Mouse (Mus musculus): ENCODE data around the gene Stk10. TPM values are rescaled to one million over a fixed set of nuclear protein-coding genes. Genes with fewer than 3 reads are reported as not detected.
"Not testable (repeated sequence)": the region's sequence is repeated elsewhere in the genome, so short reads cannot be mapped to it uniquely, and the experiment has no call there.

The Stk10 gene
- polyA plus RNA-seq, 1 experiment from 2014 or later: 2.0 TPM

DNA sequence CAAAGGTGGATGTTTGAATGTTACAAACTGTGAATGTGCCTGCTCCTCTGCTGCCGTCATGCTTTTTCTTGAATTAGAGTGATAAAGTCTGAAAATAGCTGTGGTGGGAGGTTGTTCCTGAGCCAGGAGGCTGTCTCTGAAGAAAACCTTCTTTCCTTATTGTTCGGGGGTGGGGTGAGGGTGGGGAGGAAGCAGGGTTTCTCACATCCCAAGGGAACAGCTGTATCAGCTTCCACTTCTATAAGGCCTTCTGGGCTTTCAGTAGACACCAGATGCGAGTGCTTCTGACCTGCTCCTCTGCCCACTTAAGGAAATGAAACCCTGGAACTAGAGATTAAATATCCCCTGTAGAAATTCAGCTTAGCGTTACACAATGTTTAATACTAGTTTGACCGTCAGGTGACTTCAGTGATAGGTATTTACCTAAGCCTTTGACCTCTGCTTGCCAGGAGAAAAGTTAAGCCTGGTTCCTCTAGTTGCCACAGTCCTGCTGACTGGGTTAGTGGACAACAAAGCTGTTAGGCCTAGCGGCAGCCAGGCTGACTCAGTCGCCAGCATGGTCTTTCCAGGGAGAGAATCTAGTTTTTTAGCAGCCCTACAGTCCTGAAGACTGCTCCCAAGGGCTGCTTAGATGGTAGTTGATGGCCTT is 27.9 kb upstream of the Stk10 start:
- 87% methylated on average over 7 of the region's 7 CpGs for WGBS
- Histone ChIP-seq H3K9me3 (no peaks in the 10 kb centered on the region), H3K27me3 (ENCODE audit: poor library complexity, severe bottlenecking) (no peaks in the 10 kb centered on the region), H3K27ac (no peak overlapping the region), H3K36me3 (replicated peaks) (peaks cover 35% of the 10 kb centered on the region), H3K4me3 (no peak overlapping the region), H3K4me1 (no peaks in the 10 kb centered on the region)
- DNase-seq (ENCODE audit: extremely low spot score, low spot score): no peak

DNA sequence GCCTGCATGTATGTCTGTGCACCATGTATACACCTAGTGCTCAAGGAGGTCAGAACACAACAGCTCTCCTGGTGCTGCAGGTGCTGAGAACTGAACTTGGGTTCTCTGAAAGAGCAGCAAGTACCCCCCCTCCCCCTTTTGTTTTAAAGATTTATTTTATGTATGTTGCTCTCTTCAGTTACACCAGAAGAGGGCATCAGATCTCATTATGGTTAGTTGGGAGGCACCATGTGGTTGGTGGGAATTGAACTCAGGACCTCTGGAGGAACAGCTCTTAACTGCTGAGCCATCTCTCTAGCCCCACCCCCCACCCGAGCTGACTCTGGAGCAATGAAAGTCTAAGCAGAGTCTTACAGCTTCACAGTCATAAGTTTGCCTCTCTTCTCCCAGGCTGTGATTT is 22.2 kb upstream of the Stk10 start:
- 77% methylated on average over 1 of the region's 1 CpGs for WGBS
- no peak for DNase-seq (ENCODE audit: extremely low spot score, low spot score)
- peaks cover 15% of the 10 kb centered on the region for H3K36me3 ChIP-seq (replicated peaks)

DNA sequence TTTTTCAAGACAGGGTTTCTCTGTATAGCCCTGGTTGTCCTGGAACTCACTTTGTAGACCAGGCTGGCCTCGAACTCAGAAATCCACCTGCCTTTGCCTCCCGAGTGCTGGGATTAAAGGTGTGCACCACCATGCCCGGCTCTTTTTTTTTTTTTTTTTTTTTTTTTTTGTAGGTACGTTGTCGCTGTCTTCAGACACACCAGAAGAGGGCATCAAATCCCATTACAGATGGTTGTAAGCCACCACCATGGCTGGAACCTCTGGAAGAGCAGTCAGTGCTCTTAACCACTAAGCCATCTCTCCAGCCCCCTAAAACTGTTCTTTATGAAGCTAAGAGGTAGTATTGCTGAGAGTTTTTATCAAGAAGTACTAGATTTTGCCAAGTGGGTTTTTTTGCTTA is 18.3 kb upstream of the Stk10 start:
- peaks cover 53% of the 10 kb centered on the region for H3K36me3 ChIP-seq (replicated peaks)
- H3K27me3 ChIP-seq (ENCODE audit: poor library complexity, severe bottlenecking); DNase-seq (ENCODE audit: extremely low spot score, low spot score); H3K4me1 ChIP-seq; H3K4me3 ChIP-seq; H3K9me3 ChIP-seq; H3K27ac ChIP-seq: not testable (repeated sequence)
- WGBS: 90% methylated on average over 4 of the region's 5 CpGs

More for the DNA sequence above, 22.2 kb upstream of the Stk10 start:
- Histone ChIP-seq H3K4me3 (no peak overlapping the region), H3K9me3 (no peaks in the 10 kb centered on the region), H3K4me1 (no peaks in the 10 kb centered on the region), H3K27me3 (ENCODE audit: poor library complexity, severe bottlenecking) (no peaks in the 10 kb centered on the region), H3K27ac (no peak overlapping the region)

DNA sequence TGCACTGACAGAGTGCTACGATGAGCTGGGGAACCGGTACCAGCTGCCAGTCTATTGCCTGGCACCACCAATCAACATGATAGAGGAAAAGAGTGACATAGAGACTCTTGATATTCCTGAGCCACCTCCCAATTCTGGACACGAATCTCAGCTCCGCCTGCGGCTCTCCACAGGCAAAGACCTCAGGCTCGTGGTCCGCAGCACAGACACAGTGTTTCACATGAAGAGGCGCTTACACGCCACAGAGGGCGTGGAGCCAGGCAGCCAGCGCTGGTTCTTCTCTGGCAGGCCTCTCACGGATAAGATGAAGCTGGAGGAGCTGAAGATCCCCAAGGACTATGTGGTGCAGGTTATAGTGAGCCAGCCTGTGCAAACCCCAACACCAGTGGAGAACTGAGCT is 17.0 kb upstream of the Stk10 start:
- Histone ChIP-seq H3K9me3 (no peaks in the 10 kb centered on the region), H3K4me1 (no peaks in the 10 kb centered on the region), H3K36me3 (replicated peaks) (peaks cover 58% of the 10 kb centered on the region), H3K4me3 (no peak overlapping the region), H3K27ac (no peak overlapping the region), H3K27me3 (ENCODE audit: poor library complexity, severe bottlenecking) (no peaks in the 10 kb centered on the region)
- no peak for DNase-seq (ENCODE audit: extremely low spot score, low spot score)
- whole genome bisulfite sequencing: 95% methylated on average over 12 of the region's 12 CpGs

DNA sequence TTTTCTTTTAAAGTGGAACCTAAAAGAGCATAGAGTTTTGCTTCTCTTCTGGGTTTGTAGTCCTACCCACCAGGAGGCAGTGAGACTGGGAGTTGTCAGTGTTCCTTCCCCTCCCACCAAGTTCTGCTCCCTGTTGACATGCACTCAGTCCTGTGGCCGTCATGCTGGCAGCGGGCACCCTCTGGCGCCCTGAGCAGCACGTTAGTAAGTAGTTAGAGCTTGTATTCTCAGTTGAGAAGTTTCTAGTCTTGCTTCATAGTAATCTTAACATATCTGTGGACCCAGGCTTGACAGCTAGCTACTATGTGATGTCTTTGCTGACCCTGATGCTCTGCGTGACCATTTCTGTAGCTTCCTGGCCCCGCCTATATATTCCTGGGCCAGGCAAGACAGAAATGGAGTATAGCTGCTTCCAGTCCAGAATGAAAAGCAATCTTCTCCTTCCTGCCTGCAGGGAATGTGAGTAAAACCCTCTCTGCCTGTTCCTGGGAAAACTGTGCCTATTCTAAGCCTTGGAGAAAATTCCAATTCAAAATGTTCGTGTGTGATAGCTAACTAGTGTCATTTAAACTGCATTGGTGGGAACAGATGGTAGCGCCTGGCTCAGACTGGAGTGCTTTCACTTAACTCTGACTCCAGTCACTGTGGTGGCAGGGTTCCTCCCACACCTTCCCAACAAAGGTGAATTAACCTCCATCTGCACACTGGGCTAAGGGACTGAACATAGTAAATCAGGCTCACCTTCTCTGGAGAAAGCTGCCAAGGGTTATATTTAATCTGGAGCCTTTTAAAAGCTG is 16.0 kb upstream of the Stk10 start:
- no peaks in the 10 kb centered on the region for H3K4me1 ChIP-seq
- H3K36me3 ChIP-seq (replicated peaks): peaks cover 50% of the 10 kb centered on the region
- no peak for DNase-seq (ENCODE audit: extremely low spot score, low spot score)
- no peak overlapping the region for H3K4me3 ChIP-seq
- 93% methylated on average over 8 of the region's 8 CpGs for WGBS
- no peaks in the 10 kb centered on the region for H3K9me3 ChIP-seq
- no peaks in the 10 kb centered on the region for H3K27me3 ChIP-seq (ENCODE audit: poor library complexity, severe bottlenecking)
- H3K27ac ChIP-seq: no peak overlapping the region

DNA sequence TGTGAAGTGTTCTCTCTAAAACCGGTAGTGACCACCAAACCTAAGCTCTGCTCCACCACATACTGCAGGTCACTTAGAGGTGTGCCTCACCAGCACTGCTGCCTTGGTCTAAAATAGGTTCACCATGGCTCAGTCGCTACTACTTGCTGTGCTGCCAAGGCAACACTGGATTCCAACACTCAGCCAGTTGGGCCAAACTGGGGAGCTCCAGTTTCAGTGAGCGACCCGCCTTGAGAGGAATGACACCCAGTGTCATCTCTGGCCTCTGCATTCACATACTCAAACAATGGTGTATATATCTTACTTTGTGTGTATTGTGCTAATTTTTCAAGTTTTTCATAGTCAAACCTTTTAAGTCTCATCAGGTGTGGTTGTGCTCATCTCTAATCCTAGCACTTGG is 14.3 kb upstream of the Stk10 start:
- H3K36me3 ChIP-seq (replicated peaks): peaks cover 54% of the 10 kb centered on the region
- no peaks in the 10 kb centered on the region for H3K4me1 ChIP-seq
- H3K27ac ChIP-seq: no peak overlapping the region
- H3K4me3 ChIP-seq: no peak overlapping the region
- H3K27me3 ChIP-seq (ENCODE audit: poor library complexity, severe bottlenecking): no peaks in the 10 kb centered on the region
- WGBS: 93% methylated on average over 4 of the region's 4 CpGs
- DNase-seq (ENCODE audit: extremely low spot score, low spot score): no peak
- no peaks in the 10 kb centered on the region for H3K9me3 ChIP-seq

DNA sequence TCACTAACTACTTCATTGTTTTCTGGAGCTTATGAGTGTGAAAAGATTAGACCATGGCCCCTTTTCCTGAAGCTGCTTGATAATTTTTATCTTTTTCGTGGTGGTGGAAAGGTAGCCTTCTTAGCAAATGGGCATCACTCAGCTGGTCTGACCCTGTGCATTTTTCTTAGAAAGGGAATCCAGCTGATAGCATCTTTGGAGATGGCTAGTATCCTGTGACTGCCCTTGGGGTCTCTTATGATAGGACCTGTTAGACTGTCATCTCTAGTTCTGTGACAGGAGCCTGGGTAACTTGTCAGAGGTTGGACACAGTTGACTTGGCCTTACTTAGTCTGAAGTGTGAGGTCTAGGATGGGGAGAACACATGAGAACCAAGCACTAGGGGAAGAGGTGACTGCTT is 13.8 kb upstream of the Stk10 start:
- no peaks in the 10 kb centered on the region for H3K27me3 ChIP-seq (ENCODE audit: poor library complexity, severe bottlenecking)
- H3K9me3 ChIP-seq: no peaks in the 10 kb centered on the region
- no peak overlapping the region for H3K27ac ChIP-seq
- no peak for DNase-seq (ENCODE audit: extremely low spot score, low spot score)
- no peak overlapping the region for H3K4me3 ChIP-seq
- no peaks in the 10 kb centered on the region for H3K4me1 ChIP-seq
- 87% methylated on average over 1 of the region's 1 CpGs for WGBS
- peaks cover 60% of the 10 kb centered on the region for H3K36me3 ChIP-seq (replicated peaks)

DNA sequence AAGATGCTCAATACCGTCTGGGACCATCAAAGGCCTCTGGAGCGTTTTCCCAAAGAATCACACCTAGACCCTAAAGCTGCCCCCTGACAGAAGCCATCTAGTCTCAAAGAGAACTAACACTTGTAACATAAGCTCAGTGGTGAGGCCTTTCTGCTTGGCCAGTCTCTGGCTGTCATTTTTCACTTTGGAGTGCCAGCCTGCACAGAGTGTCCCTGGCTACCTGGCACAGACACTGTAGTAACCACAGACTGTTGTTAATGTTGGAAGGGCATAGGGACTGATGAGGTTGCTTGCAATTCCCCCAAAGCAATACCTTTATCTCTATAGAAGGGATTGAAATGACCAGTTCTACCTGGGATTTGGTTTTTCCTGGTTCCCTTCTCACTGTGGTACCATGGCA is 11.9 kb upstream of the Stk10 start:
- Histone ChIP-seq H3K36me3 (replicated peaks) (peaks cover 57% of the 10 kb centered on the region), H3K4me3 (no peak overlapping the region), H3K27me3 (ENCODE audit: poor library complexity, severe bottlenecking) (no peaks in the 10 kb centered on the region), H3K4me1 (no peaks in the 10 kb centered on the region), H3K27ac (no peak overlapping the region), H3K9me3 (no peaks in the 10 kb centered on the region)
- 88% methylated on average over 2 of the region's 2 CpGs for WGBS
- no peak for DNase-seq (ENCODE audit: extremely low spot score, low spot score)

DNA sequence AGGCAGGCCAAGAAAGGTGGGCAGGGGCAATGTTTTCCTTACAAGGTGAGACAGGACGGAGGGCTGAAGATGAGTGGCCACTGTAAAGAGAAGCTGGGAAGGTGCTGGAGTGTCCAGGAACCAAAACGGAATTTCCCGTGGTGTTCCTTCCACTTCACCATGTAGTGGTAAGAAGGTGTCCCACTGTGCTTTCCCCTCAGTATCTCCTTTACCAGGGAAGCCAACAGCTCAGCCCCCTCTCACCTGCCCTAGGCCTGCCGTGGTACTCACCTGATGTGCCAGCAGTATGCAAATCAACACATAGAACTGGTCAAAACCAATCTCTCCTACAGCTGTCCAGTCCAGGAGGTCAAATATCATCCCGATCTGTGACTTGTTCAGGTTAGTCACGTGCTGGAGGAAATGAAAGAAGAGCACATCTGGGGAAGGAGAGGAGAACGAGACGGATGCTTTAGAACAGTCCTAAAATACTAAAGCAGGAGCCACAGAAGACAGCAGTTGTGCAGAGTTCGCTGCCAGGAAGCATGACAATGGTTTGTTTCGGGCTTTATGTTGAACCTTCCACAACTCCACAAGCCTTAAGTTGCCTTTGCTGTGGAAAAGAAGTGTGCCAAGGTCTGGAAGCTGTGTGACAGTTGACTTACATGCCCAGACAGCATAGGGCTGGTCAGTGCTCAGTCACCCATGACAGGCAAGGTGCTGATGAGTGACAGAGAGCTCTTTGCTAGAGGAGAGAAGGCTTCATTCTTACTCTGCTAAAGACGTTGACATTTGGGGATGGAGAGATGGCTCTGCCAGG is 8.8 kb upstream of the Stk10 start:
- H3K27me3 ChIP-seq (ENCODE audit: poor library complexity, severe bottlenecking): no peaks in the 10 kb centered on the region
- no peak overlapping the region for H3K4me3 ChIP-seq
- H3K27ac ChIP-seq: no peak overlapping the region
- 85% methylated on average over 11 of the region's 11 CpGs for WGBS
- no peak for DNase-seq (ENCODE audit: extremely low spot score, low spot score)
- no peaks in the 10 kb centered on the region for H3K9me3 ChIP-seq
- H3K36me3 ChIP-seq (replicated peaks): peaks cover 31% of the 10 kb centered on the region
- H3K4me1 ChIP-seq: no peaks in the 10 kb centered on the region

DNA sequence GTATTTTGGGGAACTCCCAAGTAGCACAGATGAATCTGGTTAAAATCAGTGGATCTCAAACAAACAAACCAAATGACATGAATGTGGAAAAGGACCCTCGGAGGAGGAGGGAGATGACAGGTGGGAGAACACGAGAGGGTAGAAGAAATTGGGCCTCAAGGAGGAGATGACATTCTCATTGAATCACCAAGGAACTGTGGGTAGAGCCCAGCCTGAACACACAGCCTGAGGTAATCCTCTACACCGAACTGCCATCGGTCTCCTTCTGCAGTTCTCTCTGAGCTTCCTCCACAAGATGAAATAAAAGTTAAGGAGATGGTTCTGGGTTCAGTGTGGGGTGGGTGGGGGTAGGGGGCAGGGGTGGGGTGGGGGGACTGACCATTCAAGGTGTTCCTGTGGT is 6.1 kb upstream of the Stk10 start:
- no peak overlapping the region for H3K27ac ChIP-seq
- H3K36me3 ChIP-seq (replicated peaks): peaks cover 16% of the 10 kb centered on the region
- 82% methylated on average over 4 of the region's 4 CpGs for WGBS
- H3K4me3 ChIP-seq: no peak overlapping the region
- DNase-seq (ENCODE audit: extremely low spot score, low spot score): no peak
- H3K4me1 ChIP-seq: peaks cover 5% of the 10 kb centered on the region; the same call in 1 of the 2 replicates
- peaks cover 17% of the 10 kb centered on the region for H3K27me3 ChIP-seq (ENCODE audit: poor library complexity, severe bottlenecking)
- no peaks in the 10 kb centered on the region for H3K9me3 ChIP-seq

DNA sequence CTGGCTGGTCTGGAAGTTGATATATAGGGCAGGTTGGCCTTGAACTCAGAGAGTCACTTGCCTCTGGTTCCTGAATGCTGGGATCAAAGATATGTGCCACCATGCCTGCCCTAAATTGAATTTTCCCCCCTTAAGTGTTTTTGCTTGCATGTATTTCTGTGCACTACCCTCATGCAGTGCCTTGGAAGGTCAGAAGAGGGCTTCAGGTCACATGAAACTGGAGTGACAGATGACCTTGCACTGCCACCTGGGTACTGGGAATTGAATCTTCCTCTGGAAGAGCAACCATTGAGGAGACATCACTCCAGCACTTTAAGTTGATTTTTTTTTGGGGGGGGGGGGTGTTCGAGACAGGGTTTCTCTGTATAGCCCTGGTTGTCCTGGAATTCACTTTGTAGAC is 3.0 kb upstream of the Stk10 start:
- DNase-seq (ENCODE audit: extremely low spot score, low spot score): no peak
- peaks cover 40% of the 10 kb centered on the region for H3K27me3 ChIP-seq (ENCODE audit: poor library complexity, severe bottlenecking)
- no peaks in the 10 kb centered on the region for H3K9me3 ChIP-seq
- no peak overlapping the region for H3K4me3 ChIP-seq
- no peak overlapping the region for H3K27ac ChIP-seq
- H3K36me3 ChIP-seq (replicated peaks): 0 out of 2 replicates have a peak, but pooled peaks cover 3% of the 10 kb centered on the region
- H3K4me1 ChIP-seq: peaks cover 35% of the 10 kb centered on the region
- 75% methylated on average over 1 of the region's 1 CpGs for WGBS

DNA sequence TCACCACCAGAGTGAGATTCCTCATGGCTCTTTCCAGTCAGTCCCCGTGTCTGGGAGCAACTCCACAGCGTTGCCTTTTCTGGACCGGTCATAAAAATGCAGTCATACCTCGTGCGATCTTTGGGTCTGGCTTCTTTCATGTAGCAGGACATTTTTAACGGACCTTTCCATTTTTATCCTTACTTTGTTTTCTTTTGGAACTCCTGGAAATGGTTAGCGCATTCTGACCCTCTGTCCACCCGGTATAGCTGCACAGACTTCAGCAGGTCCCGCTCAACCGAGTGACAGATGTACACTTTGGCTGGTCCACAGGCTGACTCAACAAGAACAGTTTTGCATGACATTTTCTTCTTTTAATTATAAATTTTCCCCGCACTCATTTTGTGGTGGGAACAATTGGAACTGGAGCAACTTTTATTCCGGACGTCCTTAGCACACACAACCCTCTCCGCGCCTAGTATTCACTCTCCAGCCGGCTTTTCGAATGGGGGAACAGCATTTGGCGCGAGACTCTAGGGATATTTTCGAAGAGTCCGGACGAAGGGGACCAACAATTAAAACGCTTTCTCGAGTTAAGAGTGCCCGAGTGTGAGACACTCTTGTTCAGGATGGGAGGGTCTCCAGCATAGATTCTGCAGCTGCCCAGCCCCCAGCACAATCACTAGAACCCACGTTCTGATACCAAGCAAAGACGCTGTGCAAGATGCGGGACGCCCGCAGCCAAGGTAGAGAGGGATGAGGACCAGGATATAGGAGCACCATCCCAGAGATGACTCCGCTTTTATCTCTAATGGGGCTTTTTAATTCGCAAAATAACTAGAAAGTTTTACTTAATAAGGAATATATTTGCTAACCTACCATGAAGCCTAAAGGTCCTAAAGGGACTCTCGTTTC is 987 bp upstream of the Stk10 start, which contains the start of gene Efcab9:
Gene Efcab9 (minus strand): TSS at position 211 of the 894 bp plus-strand sequence.
- WGBS: 7% methylated on average over 33 of the region's 33 CpGs
- peaks cover 43% of the 10 kb centered on the region for H3K4me1 ChIP-seq
- H3K36me3 ChIP-seq (replicated peaks): 0 out of 2 replicates have a peak, but pooled peaks cover 3% of the 10 kb centered on the region
- peak within 1 kb of the TSS; percentile 83 for H3K27ac ChIP-seq
- H3K4me3 ChIP-seq: peak within 1 kb of the TSS; percentile 65
- peak; percentile 49 for DNase-seq (ENCODE audit: extremely low spot score, low spot score)
- H3K9me3 ChIP-seq: no peaks in the 10 kb centered on the region
- peaks cover 52% of the 10 kb centered on the region for H3K27me3 ChIP-seq (ENCODE audit: poor library complexity, severe bottlenecking)
